Mouse (Mus musculus): ENCODE results near the gene 2310022A10Rik.

2310022A10Rik gene

GRCm38 (mm10) chr7:27531707-27532106, 21.3 kb upstream of the 2310022A10Rik start:
- CTCF ChIA-PET: interaction anchor here in 1 of 4 experiments (1.5 kb wide), 1 partner anchor 23 kb away, joined by 3 read pairs; no protein-coding TSS in a partner anchor
- POLR2A ChIA-PET: interaction anchor here in 3 of 4 experiments (1.0 to 2.3 kb wide), 6 partner anchors 10 to 38 kb away, joined by 3 to 7 read pairs (median 4); no protein-coding TSS in a partner anchor

- POLR2A ChIA-PET: interaction anchor here (0.5 to 2.3 kb wide), 9 partner anchors 10 to 48 kb away, joined by 3 to 7 read pairs (median 5); no protein-coding TSS in a partner anchor
- CTCF ChIA-PET: no interaction called here
These were observed 20.5 kb upstream of the 2310022A10Rik start for GRCm38 (mm10) chr7:27532480-27533050.

- ChIA-PET CTCF (interaction anchor here in 3 of 4 experiments (0.6 to 1.3 kb wide), 3 partner anchors 9 to 74 kb away, joined by 4 to 8 read pairs (median 4); no protein-coding TSS in a partner anchor), POLR2A (interaction anchor here in 2 of 4 experiments (0.5 to 1.3 kb wide), 3 partner anchors 9 to 99 kb away, joined by 3 to 4 read pairs (median 3); no protein-coding TSS in a partner anchor)
These were observed 17.6 kb upstream of the 2310022A10Rik start for GRCm38 (mm10) chr7:27535386-27535785.

GRCm38 (mm10) chr7:27536618-27537017, 16.4 kb upstream of the 2310022A10Rik start:
- ChIA-PET CTCF (interaction anchor here in 3 of 4 experiments (1.0 to 3.5 kb wide), 3 partner anchors 10 to 97 kb away, joined by 4 to 25 read pairs (median 8); no protein-coding TSS in a partner anchor), POLR2A (interaction anchor here in 3 of 4 experiments (0.7 to 4.0 kb wide), 10 partner anchors 9 to 738 kb away, joined by 3 to 36 read pairs (median 6); no protein-coding TSS in a partner anchor)

- ChIA-PET POLR2A (interaction anchor here (0.5 to 4.0 kb wide), 25 partner anchors 9 to 125 kb away, joined by 3 to 36 read pairs (median 4); partner anchors contain the start of genes 2310022A10Rik (in 1 of the 4) and Pld3 (in 1 of the 4)), CTCF (interaction anchor here (0.7 to 3.7 kb wide), 10 partner anchors 9 to 47 kb away, joined by 3 to 27 read pairs (median 6); no protein-coding TSS in a partner anchor)
These were observed 15.0 kb upstream of the 2310022A10Rik start for GRCm38 (mm10) chr7:27537998-27538397.

- CTCF ChIA-PET: interaction anchor here (0.7 to 3.7 kb wide), 7 partner anchors 10 to 846 kb away, joined by 3 to 27 read pairs (median 5); no protein-coding TSS in a partner anchor
- POLR2A ChIA-PET: interaction anchor here (0.5 to 4.0 kb wide), 19 partner anchors 10 to 1871 kb away, joined by 3 to 36 read pairs (median 4); partner anchors contain the start of genes 2310022A10Rik (in 1 of the 4), BC024978 (in 1 of the 4), Pld3 (in 1 of the 4) and Snrpa (in 1 of the 4)
These were observed 14.2 kb upstream of the 2310022A10Rik start for GRCm38 (mm10) chr7:27538797-27539196.

GRCm38 (mm10) chr7:27540521-27540920, 12.5 kb upstream of the 2310022A10Rik start:
- ChIA-PET CTCF (interaction anchor here in 2 of 4 experiments (0.6 to 3.7 kb wide), 3 partner anchors 14 to 78 kb away, joined by 3 to 27 read pairs (median 5); partner anchors contain the start of gene Sertad1 (in 1 of the 2)), POLR2A (interaction anchor here in 3 of 4 experiments (0.7 to 4.0 kb wide), 5 partner anchors 10 to 36 kb away, joined by 3 to 36 read pairs (median 8); no protein-coding TSS in a partner anchor)

GRCm38 (mm10) chr7:27540935-27541334, 12.1 kb upstream of the 2310022A10Rik start:
- ChIA-PET POLR2A (interaction anchor here in 2 of 4 experiments (0.8 to 2.6 kb wide), 5 partner anchors 10 to 33 kb away, joined by 3 to 17 read pairs (median 8); partner anchors contain the start of genes 2310022A10Rik (in 1 of the 2) and Pld3 (in 1 of the 2)), CTCF (interaction anchor here in 1 of 4 experiments (1.4 to 2.3 kb wide), 2 partner anchors 14 to 54 kb away, joined by 3 to 15 read pairs; partner anchors contain the start of gene Sertad1)

GRCm38 (mm10) chr7:27541431-27541830, 11.6 kb upstream of the 2310022A10Rik start:
- ChIA-PET CTCF (interaction anchor here in 2 of 4 experiments (1.2 to 2.3 kb wide), 4 partner anchors 15 to 66 kb away, joined by 3 to 15 read pairs (median 5); partner anchors contain the start of gene Sertad1 (in 1 of the 2)), POLR2A (interaction anchor here in 3 of 4 experiments (0.6 to 2.6 kb wide), 12 partner anchors 12 to 118 kb away, joined by 3 to 17 read pairs (median 4); partner anchors contain the start of genes 2310022A10Rik (in 1 of the 3) and Pld3 (in 1 of the 3))

GRCm38 (mm10) chr7:27541922-27542321, 11.1 kb upstream of the 2310022A10Rik start:
- POLR2A ChIA-PET: interaction anchor here (0.6 to 2.6 kb wide), 21 partner anchors 10 to 319 kb away, joined by 3 to 17 read pairs (median 5); partner anchors contain the start of genes 2310022A10Rik (in 1 of the 4), Akt2 (in 1 of the 4) and Pld3 (in 1 of the 4)
- CTCF ChIA-PET: interaction anchor here in 3 of 4 experiments (0.5 to 2.3 kb wide), 7 partner anchors 15 to 67 kb away, joined by 3 to 15 read pairs (median 4); no protein-coding TSS in a partner anchor

GRCm38 (mm10) chr7:27542392-27543033, 10.5 kb upstream of the 2310022A10Rik start:
- CTCF ChIA-PET: interaction anchor here (0.5 to 2.3 kb wide), 11 partner anchors 11 to 103 kb away, joined by 3 to 15 read pairs (median 3); partner anchors contain the start of genes 2310022A10Rik (in 1 of the 4) and Pld3 (in 1 of the 4)
- POLR2A ChIA-PET: interaction anchor here (0.6 to 2.6 kb wide), 30 partner anchors 10 to 318 kb away, joined by 3 to 17 read pairs (median 4); partner anchors contain the start of genes 2310022A10Rik (in 2 of the 4), Akt2 (in 2 of the 4) and Pld3 (in 2 of the 4)

- CTCF ChIA-PET: interaction anchor here in 3 of 4 experiments (0.6 to 2.3 kb wide), 9 partner anchors 10 to 103 kb away, joined by 3 to 15 read pairs (median 4); partner anchors contain the start of genes 2310022A10Rik (in 1 of the 3) and Pld3 (in 1 of the 3)
- POLR2A ChIA-PET: interaction anchor here in 3 of 4 experiments (0.6 to 2.6 kb wide), 25 partner anchors 9 to 318 kb away, joined by 3 to 17 read pairs (median 5); partner anchors contain the start of genes 2310022A10Rik (in 2 of the 3), Akt2 (in 2 of the 3) and Pld3 (in 2 of the 3)
These were observed 10.0 kb upstream of the 2310022A10Rik start for GRCm38 (mm10) chr7:27543065-27543464.

- ChIA-PET POLR2A (interaction anchor here in 3 of 4 experiments (0.6 to 1.4 kb wide), 6 partner anchors 10 to 106 kb away, joined by 3 to 9 read pairs (median 4); partner anchors contain the start of genes 2310022A10Rik (in 1 of the 3) and Pld3 (in 1 of the 3)), CTCF (interaction anchor here in 3 of 4 experiments (0.8 to 1.7 kb wide), 4 partner anchors 17 to 59 kb away, joined by 3 to 10 read pairs (median 4); no protein-coding TSS in a partner anchor)
These were observed 9.2 kb upstream of the 2310022A10Rik start for GRCm38 (mm10) chr7:27543851-27544250.

- ChIA-PET POLR2A (interaction anchor here in 3 of 4 experiments (0.6 to 1.5 kb wide), 10 partner anchors 21 to 571 kb away, joined by 3 to 5 read pairs (median 3); no protein-coding TSS in a partner anchor), CTCF (interaction anchor here in 2 of 4 experiments (0.9 to 1.4 kb wide), 4 partner anchors 18 to 148 kb away, joined by 3 to 5 read pairs (median 3); no protein-coding TSS in a partner anchor)
These were observed 8.2 kb upstream of the 2310022A10Rik start for GRCm38 (mm10) chr7:27544675-27545370.

GRCm38 (mm10) chr7:27549597-27549996, 3.4 kb upstream of the 2310022A10Rik start:
- ChIA-PET CTCF (interaction anchor here (0.6 to 1.3 kb wide), 7 partner anchors 23 to 75 kb away, joined by 3 to 5 read pairs (median 3); no protein-coding TSS in a partner anchor), POLR2A (interaction anchor here in 3 of 4 experiments (0.6 to 3.7 kb wide), 30 partner anchors 10 to 832 kb away, joined by 3 to 16 read pairs (median 3); partner anchors contain the start of genes Sertad1 (in 2 of the 3), Akt2 (in 1 of the 3), Ltbp4 (in 1 of the 3) and Rab4b (in 1 of the 3))

- CTCF ChIA-PET: interaction anchor here in 2 of 4 experiments (1.0 to 1.5 kb wide), 2 partner anchors 25 to 267 kb away, joined by 3 to 4 read pairs; no protein-coding TSS in a partner anchor
- POLR2A ChIA-PET: interaction anchor here (0.6 to 3.2 kb wide), 12 partner anchors 8 to 65 kb away, joined by 3 to 13 read pairs (median 4); partner anchors contain the start of genes Akt2 (in 1 of the 4) and Sertad1 (in 1 of the 4)
These were observed 963 bp upstream of the 2310022A10Rik start for GRCm38 (mm10) chr7:27552070-27552469.
